Mouse (Mus musculus) urinary bladder, postnatal 10 days (tissue): ENCODE measurements around the gene Tsr1.
A peak's percentile ranks its signal among the peaks of the same experiment; 100 is the strongest.

Experiments
- DNase-seq: peaks from one replicate; pipeline ENCODE4 v3.0.0; 2022; ENCODE audit warnings: low spot score

Gene Tsr1

DNA sequence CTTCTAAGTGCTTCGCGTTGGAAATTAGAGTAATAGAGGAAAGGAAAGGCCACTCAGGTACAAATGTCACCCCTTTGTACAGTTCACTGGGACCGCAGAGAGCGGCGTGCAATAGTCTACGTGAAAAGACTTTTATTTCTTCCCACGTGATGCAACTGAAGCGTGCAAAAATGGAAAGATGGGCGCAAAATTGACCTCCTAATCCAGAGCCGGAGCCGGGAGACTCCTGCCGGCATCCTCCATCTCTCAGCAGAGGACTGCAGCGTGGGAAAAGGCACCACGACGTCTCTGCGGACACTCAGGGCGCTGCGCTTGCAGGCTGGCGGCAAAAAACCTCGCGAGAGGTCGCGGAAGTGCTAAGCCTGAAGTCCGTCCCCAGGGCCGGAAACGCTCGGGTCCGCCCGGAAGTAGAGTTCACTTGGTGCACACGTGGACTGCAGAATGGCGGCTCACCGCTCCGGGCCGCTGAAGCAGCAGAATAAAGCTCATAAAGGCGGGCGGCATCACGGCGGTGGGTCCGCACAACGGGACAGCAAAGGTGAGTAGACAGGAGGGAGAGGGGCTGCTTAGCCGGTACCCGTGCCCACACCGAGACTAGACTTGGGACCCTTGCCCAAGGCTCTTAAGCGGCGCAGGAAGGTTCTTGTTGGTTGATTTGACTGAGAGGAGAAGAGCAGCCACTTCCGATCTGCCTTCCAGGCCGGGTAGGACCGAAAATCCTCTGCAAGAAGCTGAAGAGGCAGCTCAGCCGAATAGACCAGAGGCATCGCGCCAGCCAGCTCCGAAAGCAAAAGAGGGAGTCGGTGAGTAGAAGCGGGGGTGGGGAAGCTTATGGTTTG is at the start of gene Tsr1:
TSS of gene Tsr1 (plus strand) at position 394 of the 839 bp plus-strand sequence.
- peak; percentile 79 for DNase-seq

DNA sequence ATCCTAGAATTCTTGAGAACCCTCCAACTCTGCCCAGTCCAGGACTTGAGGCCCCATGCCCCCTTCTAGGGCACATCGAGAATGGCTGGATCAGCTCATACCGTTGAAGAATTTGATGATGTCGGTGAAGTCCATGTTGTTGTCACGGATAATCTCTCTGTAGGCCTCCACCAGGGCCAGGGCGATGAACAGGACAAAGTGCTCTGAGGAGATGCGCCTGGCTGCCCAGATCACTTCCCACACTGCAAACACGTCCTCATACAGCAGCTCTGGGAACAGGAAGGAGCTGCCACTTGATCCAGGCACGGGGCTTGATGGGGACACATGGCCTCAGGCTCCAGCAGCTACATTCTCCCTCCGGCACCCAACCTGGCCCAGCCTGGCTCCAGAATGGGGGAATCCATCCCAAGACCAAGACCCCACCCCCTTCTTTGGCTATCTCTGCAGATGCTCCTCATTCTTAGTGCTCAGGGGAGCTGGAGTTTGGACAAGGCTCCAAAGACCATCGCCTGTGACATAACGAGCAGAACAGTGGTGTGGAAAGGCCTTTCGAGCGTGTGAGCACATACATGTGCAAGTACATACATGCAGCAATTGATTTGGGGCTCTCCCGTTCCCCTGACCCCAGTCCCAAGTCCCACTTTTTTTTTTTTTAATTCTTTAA is 46.7 kb upstream of the Tsr1 start:
- DNase-seq = no peak

DNA sequence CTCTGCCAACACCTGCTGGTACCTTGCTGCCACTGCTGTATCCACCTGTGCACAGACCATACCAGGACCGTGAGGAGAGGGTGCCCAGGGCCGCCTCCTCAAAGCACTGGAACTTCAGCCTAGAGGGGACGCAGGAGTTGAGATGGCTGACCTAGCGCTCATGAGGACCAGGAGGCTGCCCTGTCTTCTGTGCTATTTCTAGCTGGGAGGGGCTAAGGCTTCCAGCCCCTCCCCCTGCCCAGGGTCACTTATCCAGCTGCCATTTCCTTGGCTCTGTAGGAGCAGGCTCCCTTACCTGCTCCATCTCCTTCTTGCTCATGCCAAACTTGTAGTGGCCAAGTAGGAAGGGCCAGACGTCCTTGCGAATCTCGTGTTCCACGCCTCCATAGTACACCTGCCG is 40.1 kb upstream of the Tsr1 start:
- no peak for DNase-seq

DNA sequence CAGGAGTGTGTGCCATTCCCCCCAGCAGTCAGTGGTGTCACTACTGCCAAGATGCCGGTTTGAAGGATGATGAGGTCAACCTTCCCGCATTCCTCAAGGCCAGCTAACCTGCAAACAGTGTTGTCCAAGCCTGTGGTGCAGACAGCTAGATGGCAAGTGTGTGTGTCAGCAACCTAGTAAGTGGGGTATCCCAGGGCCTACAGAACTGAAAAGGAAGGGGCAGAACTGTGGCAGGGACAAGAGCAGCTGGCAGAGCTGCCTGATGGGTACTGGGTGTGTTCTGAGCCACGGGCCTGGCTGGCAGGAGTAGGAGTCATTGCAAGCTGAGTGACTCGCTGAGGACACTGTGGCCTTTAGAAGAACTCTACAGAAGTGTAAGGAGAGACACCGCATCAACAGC is 35.7 kb upstream of the Tsr1 start:
- no peak for DNase-seq

DNA sequence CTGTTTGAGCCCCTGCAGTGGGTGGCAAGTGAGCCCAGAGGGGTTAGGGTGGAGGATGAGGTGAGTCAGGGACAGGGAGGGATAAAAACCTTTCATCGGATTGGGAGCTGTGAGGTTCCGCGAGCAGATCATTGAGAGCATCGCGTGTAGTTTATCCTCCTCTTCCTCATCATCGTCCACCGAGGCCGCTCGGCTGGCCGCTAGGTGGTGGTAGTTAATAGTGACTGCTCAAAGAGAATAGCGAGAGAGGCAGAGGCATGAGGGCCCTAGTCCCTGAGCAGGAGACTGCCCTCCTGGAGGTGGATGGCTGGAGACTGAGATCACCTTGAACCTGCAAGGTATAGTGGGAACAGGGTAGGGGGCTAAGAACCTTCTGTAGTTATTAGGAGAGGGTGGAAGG is 34.4 kb upstream of the Tsr1 start:
- DNase-seq = no peak

DNA sequence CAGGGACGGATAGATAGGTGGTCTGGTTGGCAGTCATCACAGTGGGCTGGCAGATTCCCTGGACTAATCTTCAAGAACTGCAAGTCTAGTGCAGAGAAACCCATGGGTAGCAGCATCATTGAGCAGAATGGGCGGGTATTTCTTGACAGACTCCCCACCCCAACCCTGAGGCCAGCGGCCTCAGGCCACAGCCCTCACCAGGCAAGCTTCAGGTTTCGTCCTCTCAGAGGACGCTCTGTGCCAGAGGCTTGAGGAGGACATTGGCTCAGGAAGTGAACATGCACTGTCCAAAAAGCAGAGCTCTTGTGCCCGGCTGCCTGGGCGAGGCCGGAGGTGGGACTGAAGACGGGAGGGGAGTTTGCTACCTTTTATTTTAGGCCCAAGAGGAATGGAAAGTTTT is 33.5 kb upstream of the Tsr1 start:
- no peak for DNase-seq

DNA sequence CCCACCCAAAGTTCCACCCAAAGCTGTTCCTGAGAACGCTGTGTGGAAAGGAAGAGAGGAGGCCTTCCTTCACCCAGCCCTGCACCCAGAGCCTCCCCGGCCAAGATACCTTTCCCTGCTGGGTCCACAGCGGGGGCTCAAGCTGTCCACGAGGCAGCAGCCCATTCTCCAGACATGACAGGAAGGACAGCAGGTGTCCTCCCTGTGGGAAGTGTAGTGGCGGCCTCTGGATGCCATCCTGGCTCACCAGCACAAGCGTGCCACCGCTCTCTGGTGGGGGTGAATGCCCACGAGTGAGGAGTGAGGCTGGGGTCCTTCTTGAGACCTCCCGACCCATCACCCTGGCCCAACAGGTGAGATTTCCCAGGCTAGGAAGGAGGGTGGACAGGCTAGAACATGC is 32.6 kb upstream of the Tsr1 start:
- no peak for DNase-seq

DNA sequence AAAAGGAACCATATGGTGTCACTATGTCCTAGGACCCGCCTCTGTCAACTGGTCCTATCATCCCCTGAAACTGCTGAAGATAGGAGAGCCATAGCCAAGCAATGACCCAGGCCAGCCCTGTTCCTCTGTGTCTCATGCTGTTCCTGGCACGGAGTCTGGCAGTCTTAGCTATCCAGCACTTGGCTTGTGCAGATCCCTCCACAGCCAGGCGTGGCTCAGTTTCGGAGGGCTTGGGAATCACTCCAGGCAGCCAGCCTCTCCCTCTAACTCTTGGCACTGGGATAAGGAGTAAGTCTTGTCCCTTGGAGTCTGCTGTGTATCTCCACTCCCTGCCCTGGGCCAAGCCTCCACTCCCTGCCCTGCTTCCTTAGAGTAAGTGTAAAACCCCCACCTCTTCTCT is 31.2 kb upstream of the Tsr1 start:
- DNase-seq = peak; percentile 47

DNA sequence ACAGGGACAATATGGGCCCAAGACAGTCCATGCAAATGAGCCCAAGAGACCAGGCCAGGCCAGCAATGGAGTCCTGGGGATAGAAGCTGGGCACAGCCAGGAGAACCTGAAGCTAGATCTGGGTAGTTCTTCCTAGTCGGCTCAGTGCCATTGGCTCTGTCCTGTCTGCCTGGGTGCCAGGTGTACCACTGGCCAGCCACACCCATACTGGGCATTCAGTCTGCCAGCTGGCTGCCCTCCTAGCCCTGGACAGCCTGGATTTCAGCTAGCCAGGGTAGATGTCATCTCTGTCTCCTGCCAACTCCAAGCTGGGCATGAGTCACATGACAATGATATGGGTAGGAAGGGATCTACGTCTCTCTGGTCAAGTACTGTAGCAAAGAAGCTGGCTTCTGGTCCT is 30.7 kb upstream of the Tsr1 start:
- DNase-seq = no peak

DNA sequence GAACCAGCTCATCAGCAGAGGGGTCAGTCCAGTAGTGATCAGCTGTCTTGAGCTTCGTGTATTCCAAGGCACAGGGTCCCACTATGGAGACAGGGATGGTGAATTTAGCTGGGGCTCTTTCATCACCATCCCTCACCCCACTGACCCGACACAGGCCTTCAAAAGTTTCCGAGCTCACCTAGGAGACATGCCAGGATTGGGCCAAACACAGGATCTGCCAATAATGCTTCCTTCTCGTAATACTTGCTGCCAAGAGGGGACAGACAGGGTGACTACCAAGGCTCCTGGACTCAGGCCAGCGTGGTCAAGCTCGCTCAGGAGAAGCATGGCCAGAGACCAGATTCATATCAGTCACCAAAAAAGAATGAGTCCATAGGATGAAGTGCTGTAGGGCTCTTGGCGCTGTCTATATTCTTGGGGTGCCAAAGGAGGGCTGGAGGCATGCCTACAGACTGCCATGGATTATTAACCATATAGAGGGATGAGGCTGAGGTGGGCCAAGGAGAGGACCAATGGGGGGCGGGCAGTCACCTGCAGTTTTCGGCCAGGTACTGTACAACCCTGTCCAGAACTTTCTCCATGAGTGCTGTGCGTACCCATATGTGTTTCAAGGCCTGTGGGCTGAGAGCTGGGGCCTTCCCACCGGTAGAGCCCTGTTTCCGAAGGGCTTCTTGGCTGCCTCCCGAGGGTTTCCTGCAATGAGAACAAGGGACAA is 29.7 kb upstream of the Tsr1 start:
- DNase-seq = no peak

DNA sequence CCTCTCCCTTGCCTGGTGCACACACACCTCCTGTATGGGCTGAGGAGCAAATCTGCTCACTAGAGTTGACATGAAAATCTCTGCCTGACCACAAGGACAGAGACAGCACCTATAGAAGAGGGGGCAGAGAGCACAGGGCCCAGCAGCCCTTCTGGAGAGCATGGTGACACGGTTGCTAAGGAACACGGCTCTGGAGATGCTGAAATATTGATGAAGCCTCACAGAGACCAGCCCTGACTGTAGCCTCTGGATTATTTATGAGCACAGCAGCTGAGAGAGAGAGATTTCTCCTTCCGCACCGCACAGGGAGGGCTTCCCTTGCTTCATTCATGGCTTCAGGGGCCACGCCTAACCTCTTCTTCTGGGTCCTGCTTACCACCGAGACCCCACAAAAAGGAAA is 28.3 kb upstream of the Tsr1 start:
- DNase-seq = no peak

DNA sequence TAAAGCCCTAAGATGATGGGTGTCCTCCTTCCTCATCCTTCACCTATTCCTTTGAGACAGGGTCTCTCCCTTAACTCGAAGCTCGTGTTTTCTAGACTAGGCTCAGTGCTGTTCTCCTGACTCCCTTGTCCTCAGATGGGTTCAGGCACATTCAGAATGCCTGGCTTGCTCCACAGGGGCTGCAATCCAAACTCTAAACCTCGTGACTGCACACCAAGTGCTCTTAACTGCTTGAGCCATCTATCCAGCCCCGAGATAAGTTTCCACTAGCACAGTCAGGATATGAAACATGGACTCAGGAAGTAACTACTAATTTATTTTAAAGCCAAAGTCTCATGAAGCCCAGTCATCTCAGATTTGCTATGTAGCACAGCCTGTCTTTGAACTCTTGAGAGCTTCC is 27.3 kb upstream of the Tsr1 start:
- DNase-seq = no peak

DNA sequence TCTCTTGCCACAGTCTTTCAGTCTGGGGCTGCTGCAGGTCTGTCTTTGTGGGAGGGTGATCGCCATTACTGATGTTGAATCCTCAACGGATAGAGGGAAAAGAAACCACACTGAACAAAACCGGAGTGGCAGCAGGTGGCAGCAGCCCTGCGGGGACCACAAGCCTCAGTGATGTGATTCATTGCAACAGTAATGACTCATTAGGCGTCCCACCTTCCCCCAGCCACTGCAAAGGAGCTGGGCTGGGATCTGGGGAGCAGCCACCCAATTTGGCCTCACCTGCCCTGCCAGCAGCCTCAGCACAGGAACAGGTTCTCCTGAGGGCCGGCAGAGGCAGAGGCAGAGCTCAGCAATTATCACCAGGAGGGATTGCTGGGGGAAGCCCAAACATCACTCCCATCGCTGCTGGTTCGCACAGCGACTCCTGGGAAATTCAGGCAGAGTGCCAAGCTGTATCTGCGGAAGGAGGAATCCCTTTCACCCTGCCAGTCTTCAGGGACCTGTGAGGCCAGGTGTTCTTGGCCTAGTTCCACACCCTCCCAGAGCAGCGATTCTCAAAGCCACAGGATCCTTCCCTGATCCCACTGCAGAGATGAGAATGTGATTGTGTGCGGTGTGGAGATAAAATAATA is 26.8 kb upstream of the Tsr1 start:
- no peak for DNase-seq

DNA sequence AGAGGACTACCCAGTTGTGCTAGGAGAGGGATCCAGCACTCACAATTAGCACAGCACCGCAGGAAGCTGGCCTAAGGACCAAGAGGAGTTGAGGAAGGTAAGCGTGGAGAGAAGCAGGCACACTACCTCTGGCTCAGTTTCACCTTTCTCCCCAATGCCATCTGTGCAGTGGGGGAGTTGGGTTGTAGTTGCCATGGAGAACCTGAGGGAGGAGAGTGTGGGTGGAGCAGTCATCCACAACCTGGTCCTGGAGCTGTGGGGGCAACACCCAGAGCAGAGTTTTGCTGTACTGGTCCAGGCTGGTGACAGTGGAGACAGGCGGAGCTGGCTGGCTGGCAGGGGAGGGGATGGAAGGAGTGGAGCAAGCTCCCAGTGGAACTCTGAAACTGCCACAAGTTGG is 23.2 kb upstream of the Tsr1 start:
- no peak for DNase-seq

DNA sequence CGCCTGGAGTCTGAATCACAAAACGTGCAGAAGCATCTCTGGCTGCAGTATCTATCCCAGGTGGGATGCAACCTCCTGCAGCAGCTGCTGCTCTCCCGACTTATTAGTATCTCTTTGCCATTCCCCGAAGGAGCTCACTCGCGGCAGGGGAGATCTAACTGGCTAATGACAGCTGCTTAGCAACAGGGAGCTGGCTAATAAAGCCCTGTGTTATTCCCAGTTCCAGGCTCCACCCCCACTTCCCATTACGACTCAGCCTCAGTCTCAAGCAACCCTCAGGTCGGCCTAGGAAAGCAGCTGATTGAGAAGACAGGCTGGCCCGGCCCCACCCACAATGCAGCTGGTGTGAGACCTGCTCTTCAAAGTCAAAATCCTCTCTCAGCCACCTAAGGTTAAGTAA is 21.1 kb upstream of the Tsr1 start:
- DNase-seq = no peak

DNA sequence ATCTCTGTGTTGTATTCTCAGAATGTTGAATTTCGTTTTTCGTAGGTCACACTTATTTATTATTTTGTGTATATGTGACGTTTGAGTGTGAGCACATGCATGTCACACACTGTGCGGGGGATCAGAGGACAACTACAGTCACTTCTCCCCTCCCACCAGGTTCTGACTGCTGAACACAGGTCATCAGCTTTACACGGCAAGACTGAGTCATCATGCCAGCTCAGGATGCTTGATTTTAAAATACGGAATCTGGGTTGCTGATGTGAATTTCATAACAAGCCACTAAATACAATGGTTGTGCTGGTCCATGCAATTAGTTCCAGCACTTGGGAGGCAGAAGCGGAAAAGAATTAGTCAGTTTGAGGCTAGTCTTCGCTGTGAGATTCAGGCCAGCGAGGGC is 16.9 kb upstream of the Tsr1 start:
- DNase-seq = no peak

DNA sequence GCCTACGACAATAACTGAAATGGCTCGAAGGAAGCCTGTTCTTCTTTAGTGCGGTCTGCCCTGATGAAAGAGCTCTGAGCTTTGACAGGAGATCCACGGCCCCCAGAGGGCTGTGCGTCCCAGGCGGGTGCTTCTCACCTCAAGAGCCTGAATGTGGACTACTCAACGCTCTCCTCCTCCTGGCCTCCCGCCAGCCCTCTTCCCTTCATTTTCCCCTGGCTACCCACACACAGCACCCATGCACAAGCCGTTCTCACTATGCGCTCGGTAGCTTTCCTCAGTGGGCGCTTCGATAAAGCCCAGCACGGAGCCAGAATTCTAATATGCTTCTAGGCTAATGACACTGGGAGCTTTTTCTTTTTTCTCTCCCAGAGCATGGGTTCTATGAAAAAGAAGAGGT is 15.9 kb upstream of the Tsr1 start:
- DNase-seq = no peak

DNA sequence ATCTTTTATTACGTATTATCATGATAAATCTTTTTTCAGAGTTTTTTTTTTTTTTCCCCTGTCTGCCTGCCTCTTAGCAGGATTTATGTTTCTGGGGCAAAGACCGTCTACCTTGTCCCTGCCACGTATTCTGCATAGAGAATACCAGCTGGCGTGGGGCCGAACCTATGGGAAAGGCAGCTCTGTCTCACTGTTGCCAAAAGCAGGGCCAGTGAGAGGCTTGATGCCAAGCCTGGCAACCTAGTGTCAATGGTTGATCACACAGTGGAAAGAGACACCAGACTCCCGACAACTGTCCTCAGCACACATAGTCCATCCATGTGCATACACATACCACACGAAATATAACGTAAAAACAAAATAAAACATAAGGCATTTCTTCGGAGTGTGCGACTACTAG is 14.8 kb upstream of the Tsr1 start:
- DNase-seq = no peak

DNA sequence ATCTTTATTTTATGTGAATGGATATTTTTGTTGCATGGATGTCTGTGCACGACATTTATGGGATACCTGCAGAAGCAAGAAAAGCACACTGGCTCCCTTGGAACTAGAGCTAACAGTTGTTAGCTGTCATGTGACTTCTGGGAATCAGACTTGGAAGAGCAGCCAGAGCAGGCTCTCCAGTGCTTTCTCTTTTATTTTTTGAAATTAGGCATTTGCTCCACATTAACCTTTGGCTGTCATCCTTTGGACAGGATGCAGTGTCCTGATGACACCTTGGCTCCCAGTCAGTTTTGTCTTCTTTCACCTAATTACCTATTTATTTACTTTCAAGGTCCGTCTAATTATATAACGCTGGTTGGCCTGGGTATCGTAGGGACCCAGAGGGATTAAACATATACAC is 3.3 kb upstream of the Tsr1 start:
- DNase-seq = no peak

DNA sequence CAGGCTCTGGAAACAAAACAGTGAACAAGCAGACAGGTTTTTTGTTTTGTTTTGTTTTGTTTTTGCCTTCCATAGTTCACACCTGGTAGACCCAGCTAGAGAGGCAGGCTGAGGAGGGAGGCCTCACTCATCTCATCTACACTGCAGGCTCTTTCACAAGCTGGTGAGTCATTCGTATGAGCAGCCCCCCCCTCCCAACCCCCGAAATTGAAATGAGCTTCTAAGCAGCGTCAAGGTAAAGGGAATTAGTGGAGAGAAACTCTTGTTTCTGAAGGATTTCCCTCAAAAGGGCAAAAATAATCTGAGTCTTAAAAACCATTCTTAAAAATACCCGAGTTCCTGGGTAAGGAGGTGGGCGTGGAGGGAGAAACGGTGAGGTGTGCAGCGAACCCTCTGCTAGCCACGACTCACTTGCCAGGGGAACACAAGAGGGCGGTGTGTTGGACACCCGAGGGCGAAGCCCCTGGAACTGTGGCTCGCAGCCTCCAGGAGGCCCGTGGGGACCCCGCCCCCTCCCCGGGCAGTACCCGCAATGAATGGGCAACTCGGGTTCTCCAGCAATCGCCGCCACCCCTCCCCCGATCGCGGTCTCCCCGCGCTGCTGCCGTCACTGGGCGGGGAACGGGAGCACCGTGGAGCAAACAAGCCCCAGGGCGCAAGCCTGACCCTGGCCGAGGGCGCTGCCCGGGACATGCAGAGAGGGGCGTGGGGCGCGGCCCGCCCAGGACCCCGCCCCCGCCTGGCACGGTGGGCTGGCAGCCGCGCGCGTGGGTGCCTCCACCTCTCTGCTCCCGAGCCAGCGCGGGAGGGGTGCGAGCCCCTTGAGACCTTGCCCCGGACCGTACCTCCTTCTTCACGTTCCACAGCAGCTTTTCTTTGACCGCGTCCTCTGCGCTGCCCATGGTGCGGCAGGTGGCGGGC is 1.6 kb upstream of the Tsr1 start:
- DNase-seq = peak; percentile 15

DNA sequence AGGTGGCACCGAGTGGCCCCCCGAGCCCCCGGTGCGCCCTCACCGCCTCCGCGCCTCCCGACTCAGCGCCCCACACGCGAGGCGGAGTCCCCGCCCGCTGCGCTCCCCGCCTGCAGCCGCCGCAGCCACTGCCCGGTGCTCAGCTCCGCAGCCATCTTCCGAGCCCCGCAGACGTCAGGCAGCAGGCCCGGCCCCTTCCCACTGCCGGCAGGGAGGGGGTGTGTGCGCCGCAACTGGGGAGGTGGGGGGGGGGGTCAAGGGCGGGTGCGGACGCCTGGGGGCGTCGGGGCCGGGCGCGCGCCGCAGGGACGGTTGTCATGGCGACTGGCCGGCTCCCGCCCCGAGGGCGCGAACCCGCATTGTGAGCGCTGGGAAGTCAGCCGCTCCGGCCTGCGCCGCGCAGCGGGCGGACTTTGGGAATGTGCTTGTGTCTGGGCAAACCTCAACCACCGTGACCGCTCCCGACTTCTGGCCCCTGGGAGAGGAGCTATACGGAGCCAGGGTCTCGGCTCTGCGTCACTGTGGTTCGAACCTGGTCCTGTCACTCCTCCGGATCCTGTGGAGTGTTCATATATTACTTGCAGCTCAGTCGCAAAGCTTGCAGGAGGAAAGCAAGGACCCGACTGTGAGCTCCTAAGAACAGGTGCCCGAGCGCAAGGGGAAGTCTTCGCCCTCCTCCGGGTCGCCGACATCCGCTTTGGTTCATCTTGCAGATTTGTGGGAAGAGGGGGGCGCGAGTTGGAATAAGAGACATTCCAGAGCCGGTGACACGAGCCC is 782 bp upstream of the Tsr1 start, which contains the start of gene Sgsm2:
TSS of gene Sgsm2 (minus strand) at position 160 of the 777 bp plus-strand sequence.
- no peak for DNase-seq
